In the genomic region with DNA sequence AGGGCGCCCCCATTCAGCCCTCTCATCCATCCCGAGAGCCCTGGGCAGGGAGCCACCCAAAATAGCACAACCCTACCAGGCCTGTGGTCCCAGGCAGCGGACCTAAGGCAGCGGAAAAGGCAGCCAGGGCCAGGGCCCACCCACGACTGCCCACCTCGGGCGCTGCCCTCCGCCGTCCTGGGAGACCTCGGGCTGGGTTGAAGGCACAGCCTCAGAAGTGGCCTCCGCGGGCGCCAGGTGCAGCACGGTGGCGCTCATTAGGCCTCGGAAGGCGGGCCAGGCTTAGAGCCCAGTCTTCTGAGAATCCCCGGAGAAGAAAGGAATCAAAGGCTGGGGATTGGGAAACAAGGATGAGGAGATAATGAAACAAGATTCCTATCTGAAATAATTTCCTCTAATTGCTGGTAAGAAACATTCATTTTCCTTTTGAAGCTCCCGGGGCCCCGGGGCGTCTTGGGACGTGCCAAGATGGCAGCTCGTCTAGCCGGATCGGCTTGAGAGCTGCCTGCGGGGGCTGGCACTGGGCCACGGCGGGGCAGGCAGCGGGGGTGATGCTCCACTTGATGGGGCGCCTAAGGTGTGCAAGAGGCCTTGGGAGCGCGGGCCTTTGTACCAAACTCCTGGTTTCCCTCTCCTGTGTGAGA, we compare ENCODE assay signal across 9 mouse cellular contexts. TPM values are rescaled to one million over a fixed set of nuclear protein-coding genes. Genes with fewer than 3 reads are reported as not detected.
DNase-seq lines count a peak whose midpoint lies in the region; ATAC-seq lines count a peak whose summit lies in the region.
"Had no signal": no experiment of that assay in that cellular context is flagged by ENCODE, and none has a peak within 500 bp of the region (broad histone marks: within the 10 kb centered on the region; RNA-seq: fewer than 3 reads in every experiment).

No protein-coding gene starts in this region.

- no peaks in the 10 kb centered on the region for H3K4me1 ChIP-seq in liver, embryonic 11.5 days (replicated peaks; ENCODE audit: control insufficient read depth, insufficient read depth, low read length)
- H3K4me1 ChIP-seq in hindbrain, embryonic 10.5 days (replicated peaks): peaks cover 18% of the 10 kb centered on the region
- peaks cover 15% of the 10 kb centered on the region for H3K4me1 ChIP-seq in midbrain, embryonic 15.5 days

- no peak overlapping the region for H3K9ac ChIP-seq in liver, embryonic 11.5 days (ENCODE audit: low read depth, low read length)
- H3K9ac ChIP-seq in midbrain, embryonic 15.5 days: no peak overlapping the region

- no peak overlapping the region for H3K4me3 ChIP-seq in liver, embryonic 11.5 days (ENCODE audit: low read depth, low read length)
- H3K4me3 ChIP-seq in hindbrain, embryonic 10.5 days: peak overlapping the region; percentile 31
- H3K4me3 ChIP-seq in midbrain, embryonic 15.5 days: no peak overlapping the region

- no peak for ATAC-seq in liver, embryonic 11.5 days (replicated peaks; ENCODE audit: low FRiP score)
- ATAC-seq in midbrain, embryonic 15.5 days (replicated peaks): 0 out of 2 replicates have a peak, but pooled peaks have one; percentile 24

- peak overlapping the region; percentile 32; the same call in 1 of the 2 replicates for H3K4me2 ChIP-seq in liver, embryonic 11.5 days
- H3K4me2 ChIP-seq in midbrain, embryonic 15.5 days: peak overlapping the region; percentile 19

- peaks cover 11% of the 10 kb centered on the region for H3K27me3 ChIP-seq in liver, embryonic 11.5 days (replicated peaks; ENCODE audit: control insufficient read depth, insufficient read depth, low read length)
- peaks cover 18% of the 10 kb centered on the region for H3K27me3 ChIP-seq in hindbrain, embryonic 10.5 days (ENCODE audit: insufficient read depth, poor library complexity, severe bottlenecking)
- no peaks in the 10 kb centered on the region for H3K27me3 ChIP-seq in midbrain, embryonic 15.5 days (replicated peaks)

- WGBS in liver, embryonic 11.5 days: 24% methylated on average over 32 of the region's 32 CpGs
- WGBS in hindbrain, embryonic 10.5 days: 28% methylated on average over 32 of the region's 32 CpGs
- 20% methylated on average over 32 of the region's 32 CpGs for WGBS in midbrain, embryonic 15.5 days

- H3K9me3 ChIP-seq in liver, embryonic 11.5 days (ENCODE audit: control insufficient read depth, low read length): no peaks in the 10 kb centered on the region
- no peaks in the 10 kb centered on the region for H3K9me3 ChIP-seq in hindbrain, embryonic 10.5 days
- H3K9me3 ChIP-seq in midbrain, embryonic 15.5 days: no peaks in the 10 kb centered on the region

- H3K36me3 ChIP-seq in liver, embryonic 11.5 days (ENCODE audit: control insufficient read depth, insufficient read depth, low read length): no peaks in the 10 kb centered on the region
- no peaks in the 10 kb centered on the region for H3K36me3 ChIP-seq in hindbrain, embryonic 10.5 days
- no peaks in the 10 kb centered on the region for H3K36me3 ChIP-seq in midbrain, embryonic 15.5 days (replicated peaks)

- DNase-seq in liver, embryonic 11.5 days (ENCODE audit: low spot score): no peak
- DNase-seq in liver: no peak
- DNase-seq in cerebellum, postnatal 14 days: peak; percentile 65 to 70
- peak; percentile 9 for DNase-seq in hindbrain, embryonic 10.5 days (ENCODE audit: low spot score)
- DNase-seq in thymus, postnatal 0 days (ENCODE audit: low spot score): no peak
- DNase-seq in layer of hippocampus, postnatal 36 days: no peak
- no peak for DNase-seq in frontal cortex, adult 2 months (ENCODE audit: extremely low spot score in 1 of 2, low spot score in 1 of 2)

- no peak overlapping the region for H3K27ac ChIP-seq in liver, embryonic 11.5 days (ENCODE audit: low read depth, low read length)
- 0 out of 2 replicates have a peak overlapping the region, but pooled peaks have one; percentile 43 for H3K27ac ChIP-seq in hindbrain, embryonic 10.5 days
- H3K27ac ChIP-seq in midbrain, embryonic 15.5 days: no peak overlapping the region
- H3K27ac ChIP-seq: macrophage had no signal

RNA-seq across cellular contexts. Expression of a gene that starts 21.4 kb away (rescaled TPM):
- polyA plus RNA-seq in liver, embryonic 11.5 days (2014; fragmentation: Nextera tagmentation; extraction: Ambion mirVana): not detected in 2 replicates
- polyA plus RNA-seq in hindbrain, embryonic 10.5 days (2016; fragmentation: Nextera tagmentation; extraction: Ambion mirVana): not detected in 2 replicates
- polyA plus RNA-seq in midbrain, embryonic 15.5 days (2015; fragmentation: Nextera tagmentation; extraction: Ambion mirVana): not detected in 2 replicates
- polyA plus RNA-seq in thymus, postnatal 0 days (2015; fragmentation: Nextera tagmentation; extraction: Ambion mirVana): 21.7 and 24.2 TPM in 2 replicates
- total RNA-seq in layer of hippocampus, postnatal 36 days (2021): not detected
- not detected in 2 replicates for polyA plus RNA-seq in frontal cortex, adult 2 months (2012; rRNA removed)
- polyA plus RNA-seq: macrophage had no signal

Comparison
In these comparisons a context has a peak if more than half of its experiments do, and no peak if none do; other contexts are left out.
1. DNase-seq: peak in cerebellum, postnatal 14 days (2 of 2) and hindbrain, embryonic 10.5 days (single experiment); none in liver, embryonic 11.5 days (single experiment), liver (single experiment), thymus, postnatal 0 days (single experiment), layer of hippocampus, postnatal 36 days (0 of 2) and frontal cortex, adult 2 months (0 of 2).
2. RNA of a gene that starts 21.4 kb away (polyA plus RNA-seq): 21.7 to 24.2 TPM in thymus, postnatal 0 days; not detected in liver, embryonic 11.5 days, not detected in hindbrain, embryonic 10.5 days, not detected in midbrain, embryonic 15.5 days and not detected in frontal cortex, adult 2 months; every median in the first group is over 10 times any median in the second.